Mouse (Mus musculus) heart, embryonic 10.5 days (tissue): ENCODE data around the gene Rfc4. TPM values are rescaled to one million over a fixed set of nuclear protein-coding genes. Genes with fewer than 3 reads are reported as not detected.

Experiments
- DNase-seq: peaks from one replicate; pipeline ENCODE4 v3.0.0-alpha.2; 2017; ENCODE audit warnings: low spot score
- H3K27ac ChIP-seq: fragments of 300-500 bp; sonication (generic); 2 replicates; pipeline ENCODE4 v1.5.1; 2016; ENCODE audit warnings: mild to moderate bottlenecking
- H3K27me3 ChIP-seq: fragments of 300-500 bp; sonication (generic); 2 replicates; pipeline ENCODE4 v1.6.1; 2016; ENCODE audit warnings: mild to moderate bottlenecking; ENCODE audit not compliant: poor library complexity, insufficient read depth, severe bottlenecking
- H3K36me3 ChIP-seq: fragments of 300-500 bp; sonication (generic); 2 replicates; pipeline ENCODE4 v1.6.1; 2016; ENCODE audit warnings: mild to moderate bottlenecking, moderate library complexity
- H3K4me1 ChIP-seq: fragments of 300-500 bp; sonication (generic); 2 replicates; pipeline ENCODE4 v1.6.1; 2016; ENCODE audit warnings: mild to moderate bottlenecking
- H3K4me3 ChIP-seq: fragments of 300-500 bp; sonication (generic); 2 replicates; pipeline ENCODE4 v1.5.1; 2016; ENCODE audit warnings: mild to moderate bottlenecking, moderate library complexity
- H3K9me3 ChIP-seq: fragments of 300-500 bp; sonication (generic); 2 replicates; pipeline ENCODE4 v1.6.1; 2016; ENCODE audit warnings: mild to moderate bottlenecking, moderate library complexity
- WGBS: fragments of 180-500 bp; shearing (Covaris S2); methylation state at CpG from one replicate; pipeline ENCODE4 v1.1.7; 2016; 5-methylcytosine and 5-hydroxymethylcytosine counted together
- polyA plus RNA-seq: library from polyadenylated mRNA; unstranded; fragments of >200 nt; fragmentation: Nextera tagmentation; extraction: Ambion mirVana; gene quantifications from 2 replicates; pipeline ENCODE4 v1.2.1, GENCODE M21; 2016

Gene Rfc4
- polyA plus RNA-seq, 1 experiment from 2014 or later, result 158 TPM

GRCm38 (mm10) chr16:23123104-23123503 lies 4.4 kb downstream of the Rfc4 start:
- no peak overlapping the region for H3K4me3 ChIP-seq
- no peak for DNase-seq
- no peaks in the 10 kb centered on the region for H3K9me3 ChIP-seq
- peaks cover 58% of the 10 kb centered on the region for H3K36me3 ChIP-seq
- peaks cover 9% of the 10 kb centered on the region for H3K4me1 ChIP-seq
- H3K27me3 ChIP-seq, result no peaks in the 10 kb centered on the region
- 91% methylated on average over 4 of the region's 4 CpGs for WGBS
- H3K27ac ChIP-seq, result no peak overlapping the region

- H3K27me3 ChIP-seq, result no peaks in the 10 kb centered on the region
- H3K4me3 ChIP-seq, result no peak overlapping the region
- no peaks in the 10 kb centered on the region for H3K9me3 ChIP-seq
- peaks cover 9% of the 10 kb centered on the region for H3K4me1 ChIP-seq
- no peak overlapping the region for H3K27ac ChIP-seq
- DNase-seq, result no peak
- H3K36me3 ChIP-seq, result peaks cover 64% of the 10 kb centered on the region
- 93% methylated on average over 3 of the region's 3 CpGs for WGBS
These were observed 5.1 kb downstream of the Rfc4 start for GRCm38 (mm10) chr16:23122446-23122845.

- Histone ChIP-seq H3K4me1 (no peaks in the 10 kb centered on the region), H3K27me3 (no peaks in the 10 kb centered on the region), H3K36me3 (peaks cover 74% of the 10 kb centered on the region), H3K9me3 (no peaks in the 10 kb centered on the region), H3K4me3 (no peak overlapping the region), H3K27ac (no peak overlapping the region)
- no peak for DNase-seq
- WGBS, result 58% methylated on average over 4 of the region's 4 CpGs
These were observed 10.4 kb downstream of the Rfc4 start for GRCm38 (mm10) chr16:23117173-23117572.

- Histone ChIP-seq H3K27me3 (no peaks in the 10 kb centered on the region), H3K4me3 (no peak overlapping the region), H3K9me3 (no peaks in the 10 kb centered on the region), H3K27ac (no peak overlapping the region), H3K4me1 (no peaks in the 10 kb centered on the region), H3K36me3 (peaks cover 73% of the 10 kb centered on the region)
- no peak for DNase-seq
- WGBS, result 90% methylated on average over 3 of the region's 3 CpGs
These were observed 12.1 kb downstream of the Rfc4 start for GRCm38 (mm10) chr16:23115486-23115885.

- peaks cover 75% of the 10 kb centered on the region for H3K36me3 ChIP-seq
- H3K9me3 ChIP-seq, result no peaks in the 10 kb centered on the region
- no peaks in the 10 kb centered on the region for H3K27me3 ChIP-seq
- H3K4me1 ChIP-seq, result peaks cover 4% of the 10 kb centered on the region; the same call in 1 of the 2 replicates
- DNase-seq, result no peak
- H3K27ac ChIP-seq, result no peak overlapping the region
- H3K4me3 ChIP-seq, result no peak overlapping the region
- WGBS, result 72% methylated on average over 5 of the region's 5 CpGs
These were observed 13.0 kb downstream of the Rfc4 start for GRCm38 (mm10) chr16:23114339-23115171.

- Histone ChIP-seq H3K27me3 (no peaks in the 10 kb centered on the region), H3K36me3 (peaks cover 77% of the 10 kb centered on the region), H3K4me3 (no peak overlapping the region), H3K27ac (no peak overlapping the region), H3K9me3 (no peaks in the 10 kb centered on the region), H3K4me1 (peaks cover 6% of the 10 kb centered on the region; the same call in 1 of the 2 replicates)
- DNase-seq, result no peak
These were observed 13.6 kb downstream of the Rfc4 start for GRCm38 (mm10) chr16:23113903-23114302.

- H3K27ac ChIP-seq, result no peak overlapping the region
- DNase-seq, result no peak
- H3K4me1 ChIP-seq, result peaks cover 6% of the 10 kb centered on the region; the same call in 1 of the 2 replicates
- H3K36me3 ChIP-seq, result peaks cover 81% of the 10 kb centered on the region
- no peak overlapping the region for H3K4me3 ChIP-seq
- no peaks in the 10 kb centered on the region for H3K9me3 ChIP-seq
- no peaks in the 10 kb centered on the region for H3K27me3 ChIP-seq
- WGBS, result 50% methylated on average over 9 of the region's 9 CpGs
These were observed 14.6 kb downstream of the Rfc4 start for GRCm38 (mm10) chr16:23112861-23113435.

GRCm38 (mm10) chr16:23112348-23112747 lies 15.2 kb downstream of the Rfc4 start:
- Histone ChIP-seq H3K27ac (no peak overlapping the region), H3K36me3 (peaks cover 75% of the 10 kb centered on the region), H3K9me3 (no peaks in the 10 kb centered on the region), H3K4me1 (peaks cover 6% of the 10 kb centered on the region; the same call in 1 of the 2 replicates), H3K27me3 (no peaks in the 10 kb centered on the region), H3K4me3 (no peak overlapping the region)
- no peak for DNase-seq
- 86% methylated on average over 12 of the region's 12 CpGs for WGBS

- no peak for DNase-seq
- Histone ChIP-seq H3K27me3 (no peaks in the 10 kb centered on the region), H3K4me1 (peaks cover 6% of the 10 kb centered on the region; the same call in 1 of the 2 replicates), H3K9me3 (no peaks in the 10 kb centered on the region), H3K4me3 (peak overlapping the region; percentile 96), H3K27ac (peak overlapping the region; percentile 22; the same call in 1 of the 2 replicates), H3K36me3 (peaks cover 59% of the 10 kb centered on the region)
- WGBS, result 64% methylated on average over 5 of the region's 5 CpGs
These were observed 17.9 kb downstream of the Rfc4 start for GRCm38 (mm10) chr16:23109350-23110280.

GRCm38 (mm10) chr16:23108943-23109342 lies 18.6 kb downstream of the Rfc4 start:
- Histone ChIP-seq H3K27ac (peak overlapping the region; percentile 100), H3K36me3 (peaks cover 53% of the 10 kb centered on the region), H3K4me3 (peak overlapping the region; percentile 96), H3K4me1 (peaks cover 6% of the 10 kb centered on the region; the same call in 1 of the 2 replicates), H3K27me3 (no peaks in the 10 kb centered on the region), H3K9me3 (no peaks in the 10 kb centered on the region)
- 4% methylated on average over 5 of the region's 5 CpGs for WGBS
- no peak for DNase-seq

GRCm38 (mm10) chr16:23107946-23108759 lies 19.4 kb downstream of the Rfc4 start:
- Histone ChIP-seq H3K36me3 (peaks cover 50% of the 10 kb centered on the region), H3K27me3 (no peaks in the 10 kb centered on the region), H3K9me3 (no peaks in the 10 kb centered on the region), H3K27ac (peak overlapping the region; percentile 100), H3K4me3 (peak overlapping the region; percentile 96), H3K4me1 (peaks cover 7% of the 10 kb centered on the region; the same call in 1 of the 2 replicates)
- DNase-seq, result peak; percentile 90
- under 1% methylated on average over 52 of the region's 52 CpGs for WGBS
